ENCODE assay signal across 12 mouse cellular contexts in the genomic region with DNA sequence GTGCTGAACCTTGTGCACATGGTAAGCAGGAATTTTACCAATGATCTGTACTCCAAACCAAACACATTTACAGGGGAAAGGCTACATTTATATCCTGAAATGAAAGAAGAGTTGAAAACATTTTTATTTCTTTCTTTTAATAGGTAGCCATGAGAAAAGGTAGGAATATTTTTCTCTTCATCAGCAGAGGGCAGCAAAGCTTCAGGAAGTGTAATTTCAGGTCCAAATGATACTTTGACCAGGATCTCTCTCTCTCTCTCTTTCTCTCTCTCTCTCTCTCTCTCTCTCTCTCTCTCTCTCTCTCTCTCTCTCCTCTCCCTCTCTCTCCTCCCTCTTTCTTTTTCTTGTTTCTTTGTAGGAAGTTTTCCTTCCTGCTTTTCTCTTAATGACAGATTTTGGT.
DNase-seq lines count a peak whose midpoint lies in the region; ATAC-seq and TF ChIP-seq lines count a peak whose summit lies in the region.
"Had no signal": no experiment of that assay in that cellular context is flagged by ENCODE, and none has a peak within 500 bp of the region (broad histone marks: within the 10 kb centered on the region; RNA-seq: fewer than 3 reads in every experiment).

No protein-coding gene starts in this region.

- no peaks in the 10 kb centered on the region for H3K36me3 ChIP-seq in intestine, postnatal 0 days (ENCODE audit: control insufficient read depth, insufficient read depth)
- no peaks in the 10 kb centered on the region for H3K36me3 ChIP-seq in intestine, embryonic 16.5 days (ENCODE audit: control insufficient read depth, insufficient read depth, low read length)
- H3K36me3 ChIP-seq: embryonic facial prominence, embryonic 12.5 days; stomach, embryonic 15.5 days had no signal

- no peaks in the 10 kb centered on the region for H3K9me3 ChIP-seq in intestine, postnatal 0 days (ENCODE audit: control insufficient read depth)
- H3K9me3 ChIP-seq in intestine, embryonic 16.5 days (ENCODE audit: control insufficient read depth, low read length) = no peaks in the 10 kb centered on the region
- H3K9me3 ChIP-seq: embryonic facial prominence, embryonic 12.5 days; stomach, embryonic 15.5 days had no signal

- TF ChIP-seq CTCF in intestine, postnatal 0 days (IDR thresholded peaks at IDR 0.05; ENCODE audit: low read depth) = peak; percentile 70

- H3K27me3 ChIP-seq in intestine, postnatal 0 days (replicated peaks; ENCODE audit: control insufficient read depth, insufficient read depth, low read length) = no peaks in the 10 kb centered on the region
- H3K27me3 ChIP-seq in intestine, embryonic 16.5 days (replicated peaks; ENCODE audit: control insufficient read depth, insufficient read depth, low read length) = no peaks in the 10 kb centered on the region
- H3K27me3 ChIP-seq: embryonic facial prominence, embryonic 12.5 days; stomach, embryonic 15.5 days had no signal

- no peak overlapping the region for H3K9ac ChIP-seq in intestine, postnatal 0 days (ENCODE audit: low read depth, low read length)
- H3K9ac ChIP-seq in intestine, embryonic 16.5 days (ENCODE audit: low read depth, low read length) = no peak overlapping the region
- H3K9ac ChIP-seq: embryonic facial prominence, embryonic 12.5 days; stomach, embryonic 15.5 days had no signal

- H3K4me2 ChIP-seq in intestine, postnatal 0 days (replicated peaks; ENCODE audit: low read depth) = no peak overlapping the region
- H3K4me2 ChIP-seq in intestine, embryonic 16.5 days (ENCODE audit: low read depth, low read length) = no peak overlapping the region
- H3K4me2 ChIP-seq: embryonic facial prominence, embryonic 12.5 days; stomach, embryonic 15.5 days had no signal

- no peaks in the 10 kb centered on the region for H3K4me1 ChIP-seq in intestine, postnatal 0 days (replicated peaks; ENCODE audit: control insufficient read depth, insufficient read depth, low read length)
- H3K4me1 ChIP-seq in intestine, embryonic 16.5 days (ENCODE audit: control insufficient read depth, insufficient read depth, low read length) = no peaks in the 10 kb centered on the region
- H3K4me1 ChIP-seq: embryonic facial prominence, embryonic 12.5 days; stomach, embryonic 15.5 days had no signal

- no peak for ATAC-seq in intestine, postnatal 0 days
- ATAC-seq in intestine, embryonic 16.5 days = no peak

- H3K27ac ChIP-seq in intestine, postnatal 0 days (ENCODE audit: low read depth, low read length) = no peak overlapping the region
- H3K27ac ChIP-seq in intestine, embryonic 16.5 days (ENCODE audit: low read length) = no peak overlapping the region
- H3K27ac ChIP-seq: embryonic facial prominence, embryonic 12.5 days; stomach, embryonic 15.5 days had no signal

- no peak overlapping the region for H3K4me3 ChIP-seq in intestine, postnatal 0 days (ENCODE audit: low read depth, low read length)
- no peak overlapping the region for H3K4me3 ChIP-seq in intestine, embryonic 16.5 days (ENCODE audit: low read length)
- H3K4me3 ChIP-seq: embryonic facial prominence, embryonic 12.5 days; stomach, embryonic 15.5 days had no signal

- DNase-seq in thymus, postnatal 0 days (ENCODE audit: low spot score) = peak; percentile 5
- DNase-seq in thymus, postnatal 4 days = no peak
- DNase-seq in embryo, embryonic 11 days = peak; percentile 53
- no peak for DNase-seq in ovary, adult 18-20 months (ENCODE audit: low spot score)
- no peak for DNase-seq in right cerebral cortex, postnatal 14 days
- no peak for DNase-seq in heart, adult 9 months (ENCODE audit: low spot score in 2 of 2)
- DNase-seq: gastrocnemius, postnatal 10 days; lung, adult 2 months had no signal

Comparison
In these comparisons a context has a peak if more than half of its experiments do, and no peak if none do; other contexts are left out.
1. DNase-seq: peak in thymus, postnatal 0 days (single experiment) and embryo, embryonic 11 days (single experiment); none in thymus, postnatal 4 days (single experiment), ovary, adult 18-20 months (single experiment), right cerebral cortex, postnatal 14 days (single experiment) and heart, adult 9 months (0 of 2).